Mouse (Mus musculus) CH12.LX (cell line): ENCODE data around the gene Svs5. TPM values are rescaled to one million over a fixed set of nuclear protein-coding genes. Genes with fewer than 3 reads are reported as not detected.

Source experiments
- DNase-seq: peaks from one replicate; pipeline ENCODE4 v3.0.0-alpha.2; 2013; ENCODE audit errors: extremely low read depth
- H3K27ac ChIP-seq: 2 replicates; pipeline ENCODE4 v1.5.1; 2012; ENCODE audit warnings: low read depth, mild to moderate bottlenecking, control low read depth, moderate library complexity; ENCODE audit not compliant: insufficient read depth
- H3K27me3 ChIP-seq: replicated peaks from 2 replicates; pipeline ENCODE3; 2012; ENCODE audit warnings: inconsistent platforms
- H3K36me3 ChIP-seq, 2 experiments: replicated peaks in 1 of 2; 2 replicates each; pipeline versions ENCODE3 to v1.6.1; 2012; ENCODE audit warnings: inconsistent platforms in 1 of 2, low read length in 1 of 2, mild to moderate bottlenecking in 1 of 2, mixed read lengths in 1 of 2, moderate library complexity in 1 of 2; ENCODE audit not compliant: control insufficient read depth in 1 of 2, insufficient read depth in 1 of 2
- H3K4me1 ChIP-seq, 2 experiments: 2 replicates each; pipeline ENCODE4 v1.6.1; 2012; ENCODE audit warnings: inconsistent platforms in 1 of 2, moderate library complexity in 1 of 2; ENCODE audit not compliant: insufficient read depth in 2 of 2, control insufficient read depth in 1 of 2
- H3K4me2 ChIP-seq: 2 replicates; pipeline ENCODE4 v1.6.1; 2012; ENCODE audit warnings: low read depth, mild to moderate bottlenecking, control low read depth; ENCODE audit not compliant: poor library complexity, insufficient read depth, severe bottlenecking
- H3K4me3 ChIP-seq, 3 experiments: fragments of 150-350 bp in 1 of 3; sonication (generic) in 1 of 3; replicated peaks in 1 of 3; 2 replicates each; pipeline versions ENCODE3 to v1.5.1; 2011 to 2012; ENCODE audit warnings: low read depth in 2 of 3, low read length in 2 of 3, mild to moderate bottlenecking in 2 of 3, moderate library complexity in 2 of 3, control low read depth in 1 of 3, improper control_type of control experiment in 1 of 3, inconsistent platforms in 1 of 3, mixed read lengths in 1 of 3; ENCODE audit not compliant: poor library complexity in 1 of 3
- H3K79me2 ChIP-seq: replicated peaks from 2 replicates; pipeline ENCODE4 v1.6.1; 2012; ENCODE audit warnings: mild to moderate bottlenecking, moderate library complexity; ENCODE audit not compliant: control insufficient read depth, poor library complexity, insufficient read depth, severe bottlenecking; ENCODE audit errors: extremely low read depth
- H3K9ac ChIP-seq: 2 replicates; pipeline ENCODE4 v1.6.1; 2012; ENCODE audit warnings: low read depth, mild to moderate bottlenecking, control low read depth, moderate library complexity; ENCODE audit not compliant: insufficient read depth
- H3K9me3 ChIP-seq: replicated peaks from 2 replicates; pipeline ENCODE3; 2012; ENCODE audit warnings: low read length, inconsistent platforms, mixed read lengths
- CTCF ChIP-seq, 2 experiments: IDR thresholded peaks in 1 of 2; conservative IDR thresholded peaks in 1 of 2; 2 replicates each; pipeline ENCODE4 v1.5.1; 2011 to 2012; ENCODE audit warnings: low read depth in 2 of 2, low read length in 2 of 2, improper control_type of control experiment in 1 of 2, inconsistent platforms in 1 of 2, mild to moderate bottlenecking in 1 of 2, moderate library complexity in 1 of 2
- E2F4 ChIP-seq: IDR thresholded peaks from 2 replicates; pipeline ENCODE4 v1.6.1; 2011; ENCODE audit warnings: low read depth, low read length, improper control_type of control experiment; ENCODE audit not compliant: insufficient replicate concordance
- ELF1 ChIP-seq: IDR thresholded peaks from 2 replicates; pipeline ENCODE4 v1.6.1; 2014; ENCODE audit warnings: low read depth, mild to moderate bottlenecking, inconsistent platforms, low read length, improper control_type of control experiment
- ETS1 ChIP-seq: conservative IDR thresholded peaks from 2 replicates; pipeline ENCODE4 v1.6.1; 2012; ENCODE audit warnings: low read depth, mild to moderate bottlenecking, inconsistent platforms, low read length, improper control_type of control experiment, moderate library complexity
- GABPA ChIP-seq: IDR thresholded peaks from 2 replicates; pipeline ENCODE4 v1.6.1; 2012; ENCODE audit warnings: low read depth, low read length, improper control_type of control experiment, inconsistent platforms; ENCODE audit not compliant: insufficient replicate concordance
- IRF4 ChIP-seq: IDR thresholded peaks from 2 replicates; pipeline ENCODE4 v1.6.1; 2014; ENCODE audit warnings: low read depth, mild to moderate bottlenecking, inconsistent platforms, low read length, improper control_type of control experiment
- JUN ChIP-seq: IDR thresholded peaks from 2 replicates; pipeline ENCODE4 v1.6.1; 2011; ENCODE audit warnings: low read depth, mild to moderate bottlenecking, low read length, improper control_type of control experiment, moderate library complexity; ENCODE audit not compliant: insufficient read depth
- JUND ChIP-seq: conservative IDR thresholded peaks from 2 replicates; pipeline ENCODE4 v1.6.1; 2011; ENCODE audit warnings: low read depth, low read length, improper control_type of control experiment
- KAT2A ChIP-seq: IDR thresholded peaks from 2 replicates; pipeline ENCODE4 v1.6.1; 2012; ENCODE audit warnings: low read length, improper control_type of control experiment, inconsistent platforms; ENCODE audit not compliant: insufficient replicate concordance
- MAX ChIP-seq: IDR thresholded peaks from 2 replicates; pipeline ENCODE4 v1.6.1; 2011; ENCODE audit warnings: low read length, improper control_type of control experiment
- MXI1 ChIP-seq: IDR thresholded peaks from 2 replicates; pipeline ENCODE4 v1.6.1; 2011; ENCODE audit warnings: mild to moderate bottlenecking, low read depth, low read length, improper control_type of control experiment
- MYC ChIP-seq: IDR thresholded peaks from 2 replicates; pipeline ENCODE4 v1.6.1; 2011; ENCODE audit warnings: low read depth, mild to moderate bottlenecking, improper control_type of control experiment, low read length
- POLR2AphosphoS2 ChIP-seq: IDR thresholded peaks from 2 replicates; pipeline ENCODE4 v1.6.1; 2011; ENCODE audit warnings: low read depth, low read length, improper control_type of control experiment
- TBP ChIP-seq: conservative IDR thresholded peaks from 2 replicates; pipeline ENCODE4 v1.6.1; 2011; ENCODE audit warnings: low read depth, low read length, improper control_type of control experiment
- TCF12 ChIP-seq: IDR thresholded peaks from 2 replicates; pipeline ENCODE4 v1.6.1; 2014; ENCODE audit warnings: low read depth, mild to moderate bottlenecking, inconsistent platforms, low read length, improper control_type of control experiment
- UBTF ChIP-seq: IDR thresholded peaks from 2 replicates; pipeline ENCODE4 v1.6.1; 2012; ENCODE audit warnings: low read depth, mild to moderate bottlenecking, inconsistent platforms, low read length, improper control_type of control experiment, moderate library complexity
- USF1 ChIP-seq: IDR thresholded peaks from 2 replicates; pipeline ENCODE4 v1.6.1; 2014; ENCODE audit warnings: low read depth, mild to moderate bottlenecking, inconsistent platforms, low read length, improper control_type of control experiment
- USF2 ChIP-seq: conservative IDR thresholded peaks from 2 replicates; pipeline ENCODE4 v1.6.1; 2011; ENCODE audit warnings: low read depth, low read length, improper control_type of control experiment
- ZC3H11A ChIP-seq: IDR thresholded peaks from 2 replicates; pipeline ENCODE4 v1.6.1; 2012; ENCODE audit warnings: low read depth, mild to moderate bottlenecking, inconsistent platforms, low read length, improper control_type of control experiment
- ZMIZ1 ChIP-seq: IDR thresholded peaks from 2 replicates; pipeline ENCODE4 v1.6.1; 2012; ENCODE audit warnings: low read depth, mild to moderate bottlenecking, inconsistent platforms, low read length, improper control_type of control experiment
- dilution Hi-C: fragments of 300-500 bp; cut with MboI; formaldehyde crosslinking; loops from 2 replicates; pipeline ENCODE4 v1.14.3; 2020; ENCODE audit warnings: low sequenced_read_pairs; ENCODE audit not compliant: extremely low pct_unique_long_range_greater_than_20kb, extremely low pct_ligation_motif_present
- in situ Hi-C: fragments of 300-500 bp; cut with MboI; formaldehyde crosslinking; loops from 3 replicates; pipeline ENCODE4 v1.14.3; 2019; ENCODE audit warnings: low sequenced_read_pairs, low pct_ligation_motif_present, low pct_unique_long_range_greater_than_20kb, mixed read lengths
- polyA plus RNA-seq: library from polyadenylated mRNA; unstranded; fragments of >175 nt; gene quantifications from 2 replicates; pipeline ENCODE4 v1.2.1, GENCODE M21; 2012; ENCODE audit warnings: low read depth; ENCODE audit not compliant: insufficient read length
- total RNA-seq, 2 experiments: library from RNA; depleted of rRNA; stranded (reverse); fragments of 300-350 nt in 1 of 2; fragments of >200 nt in 1 of 2; gene quantifications; 2 replicates each; pipeline ENCODE4 v1.2.3; 2012 to 2014

Svs5 gene
- total and polyA plus RNA-seq, 3 experiments, result not detected

- TF ChIP-seq TCF12, result no peak
- TF ChIP-seq MAX, result no peak
- no peak for TF ChIP-seq MYC
- no peak for TF ChIP-seq USF1
- no peak for TF ChIP-seq UBTF
- no peak for TF ChIP-seq CTCF (conservative IDR thresholded peaks at IDR 0.05 in 1 of 2, IDR thresholded peaks at IDR 0.05 in 1 of 2; ENCODE audit: low read depth in 2 of 2, low read length in 2 of 2)
- TF ChIP-seq JUN, result no peak
- no peak for TF ChIP-seq ETS1
- no peak for TF ChIP-seq IRF4
- no peak for TF ChIP-seq KAT2A
- no peak for TF ChIP-seq JUND
Measured at GRCm38 (mm10) chr2:164372408-164373053, 40.0 kb downstream of the Svs5 start (continued).

GRCm38 (mm10) chr2:164373187-164373586, 40.6 kb downstream of the Svs5 start:
- dilution Hi-C loops (no loop called here), in situ Hi-C loops (no loop called here)
- peaks cover 7 to 17% of the 10 kb centered on the region in 2 experiments for H3K4me1 ChIP-seq
- H3K9ac ChIP-seq, result no peak overlapping the region
- TF ChIP-seq USF1 (no peak), KAT2A (no peak), USF2 (no peak), GABPA (no peak), ELF1 (no peak), ZC3H11A (no peak), POLR2AphosphoS2 (no peak), MXI1 (no peak), TBP (no peak), TCF12 (no peak), ZMIZ1 (no peak), E2F4 (no peak), JUN (no peak), JUND (no peak)
- no peaks in the 10 kb centered on the region for H3K36me3 ChIP-seq
- no peak overlapping the region for H3K4me2 ChIP-seq
- no peak overlapping the region for H3K4me3 ChIP-seq
- peaks cover 2% of the 10 kb centered on the region for H3K27me3 ChIP-seq
- no peaks in the 10 kb centered on the region for H3K9me3 ChIP-seq
- no peak for DNase-seq
- no peaks in the 10 kb centered on the region for H3K79me2 ChIP-seq
- H3K27ac ChIP-seq, result no peak overlapping the region
